Mouse (Mus musculus) MN1 (cell line): ENCODE results near the gene Nol6.

Source experiments
- DNase-seq: peaks from one replicate; pipeline ENCODE4 v3.0.0-alpha.2; 2016; ENCODE audit warnings: low spot score

The Nol6 gene

DNA sequence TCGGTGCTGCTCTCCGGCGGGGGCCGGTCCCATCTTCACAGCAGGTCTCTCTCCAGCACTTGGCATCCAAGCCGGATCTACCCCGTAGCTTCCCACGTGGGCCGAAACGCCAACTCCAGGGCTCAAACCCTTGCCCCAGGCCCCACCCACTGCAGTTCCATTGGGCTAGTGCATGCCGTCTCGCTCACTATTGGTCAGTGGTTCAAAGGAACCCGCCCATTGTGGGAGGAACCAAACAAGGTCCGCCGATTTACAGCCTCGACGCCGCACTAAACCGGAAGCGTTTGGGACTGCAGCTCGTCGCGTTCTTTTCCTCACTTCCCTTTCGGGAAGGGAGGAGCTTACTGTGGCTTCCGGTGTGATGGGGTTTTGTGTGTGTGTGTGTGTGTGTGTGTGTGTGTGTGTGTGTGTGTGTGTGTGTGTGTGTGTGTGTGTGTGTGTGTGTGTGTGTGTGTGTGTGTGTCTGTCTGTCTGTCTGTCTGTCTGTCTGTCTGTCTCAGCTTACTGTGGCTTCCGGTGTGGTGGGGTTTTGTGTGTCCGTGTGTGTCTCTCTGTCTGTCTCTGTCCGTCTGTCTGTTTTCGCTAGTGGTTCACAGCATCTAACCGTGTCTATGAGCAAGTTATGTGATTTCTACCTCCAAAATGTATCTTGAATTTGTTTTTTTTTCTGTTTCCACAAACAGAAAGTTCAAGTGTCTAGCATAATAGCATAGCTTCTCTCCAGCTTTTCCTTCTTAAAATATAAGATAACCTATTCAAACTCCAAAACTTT is at the start of gene Nol6:
Nol6 (minus strand) TSS at position 276 of the 772 bp plus-strand sequence.
- DNase-seq, result peak; percentile 97

DNA sequence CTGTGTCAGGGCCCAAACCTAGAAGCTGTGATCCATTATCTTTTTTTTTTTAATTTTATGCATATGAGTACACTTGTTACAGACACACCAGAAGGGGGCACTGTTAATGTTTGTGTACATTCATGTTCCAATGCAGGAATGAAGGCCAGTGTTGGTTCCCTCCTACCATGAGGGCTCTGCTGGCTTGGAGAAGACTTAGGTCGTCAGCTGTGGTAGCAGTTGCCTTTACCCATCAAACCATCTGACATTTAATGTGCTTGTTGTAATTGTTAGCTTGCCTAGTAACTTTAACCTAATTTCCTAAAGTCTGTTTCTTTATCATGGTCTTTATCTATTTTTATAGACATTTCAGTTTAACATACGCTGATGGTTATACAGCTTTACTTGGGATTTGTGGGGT is 46.7 kb upstream of the Nol6 start:
- no peak for DNase-seq

DNA sequence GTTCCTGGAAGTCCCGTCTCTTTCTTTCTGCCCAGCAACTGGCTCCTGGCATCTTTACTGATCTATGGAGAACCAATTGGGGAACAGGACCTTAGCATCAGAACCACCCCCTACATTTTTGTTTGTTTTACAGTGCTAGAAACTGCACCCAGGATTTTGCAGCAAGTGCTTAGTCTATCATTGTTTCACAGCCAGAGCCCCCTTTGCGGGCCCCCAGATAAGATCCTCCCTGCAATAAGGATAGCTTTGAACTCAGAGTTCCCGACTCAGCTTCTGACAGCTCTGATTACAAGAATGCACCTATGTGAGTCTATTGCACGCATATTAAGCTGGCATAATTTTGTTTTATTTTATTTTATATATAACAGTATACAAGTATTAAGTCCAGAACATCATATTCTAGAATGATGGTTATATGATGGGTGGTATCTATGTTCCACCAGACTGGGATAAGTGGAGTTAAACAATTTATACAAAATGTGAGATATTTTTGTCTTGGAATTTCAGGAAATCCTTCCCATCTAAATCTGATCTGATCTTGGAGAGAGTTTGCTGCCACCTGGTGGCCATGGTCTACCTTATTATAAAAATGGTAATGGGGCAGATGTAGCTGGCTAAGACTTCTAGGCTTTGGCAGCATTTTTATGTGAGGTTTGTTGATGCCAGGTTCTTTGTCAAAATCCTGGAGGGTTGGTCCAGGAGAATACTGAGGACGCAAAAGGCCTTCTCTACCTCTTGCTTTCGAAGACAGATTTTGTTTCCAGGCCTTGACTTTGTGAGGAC is 41.6 kb upstream of the Nol6 start:
- peak; percentile 74 for DNase-seq

DNA sequence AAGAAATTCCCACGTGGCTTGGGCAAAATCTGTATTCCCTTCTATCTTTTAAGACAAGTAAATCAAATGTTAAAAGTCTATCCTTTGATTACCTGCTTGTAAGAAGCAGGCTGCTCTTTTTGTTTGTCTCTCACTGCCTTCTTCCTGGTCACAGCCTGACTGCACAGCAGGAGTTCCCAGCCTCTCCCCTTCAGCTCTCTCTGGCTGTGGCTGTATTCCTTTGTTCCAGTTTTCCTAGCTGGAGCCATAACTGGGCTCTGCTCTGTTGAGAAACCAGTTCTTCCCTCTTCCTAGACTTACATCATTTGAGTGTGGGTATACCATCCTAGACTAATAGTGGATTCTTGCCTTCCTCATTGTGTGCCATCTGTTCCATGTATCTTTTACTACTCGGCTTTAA is 40.7 kb upstream of the Nol6 start:
- no peak for DNase-seq

DNA sequence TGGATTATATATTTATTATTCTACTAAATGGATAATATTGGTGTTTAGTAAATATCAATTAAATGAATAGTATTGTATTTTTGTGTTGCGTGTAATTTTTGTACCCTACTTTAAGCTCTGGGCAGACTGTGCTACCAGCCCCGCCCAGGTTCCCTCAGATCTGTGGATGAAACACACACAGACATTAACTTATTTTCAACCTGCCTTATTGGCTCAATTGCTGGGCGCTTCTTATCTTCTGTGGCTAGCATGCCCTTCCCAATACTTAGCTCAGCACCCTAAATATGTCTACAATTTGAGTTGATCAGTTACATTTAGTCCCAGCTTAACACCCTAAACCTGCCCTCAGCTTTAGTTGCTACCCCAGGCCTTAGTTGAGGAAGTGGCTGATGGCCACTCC is 37.0 kb upstream of the Nol6 start:
- no peak for DNase-seq

DNA sequence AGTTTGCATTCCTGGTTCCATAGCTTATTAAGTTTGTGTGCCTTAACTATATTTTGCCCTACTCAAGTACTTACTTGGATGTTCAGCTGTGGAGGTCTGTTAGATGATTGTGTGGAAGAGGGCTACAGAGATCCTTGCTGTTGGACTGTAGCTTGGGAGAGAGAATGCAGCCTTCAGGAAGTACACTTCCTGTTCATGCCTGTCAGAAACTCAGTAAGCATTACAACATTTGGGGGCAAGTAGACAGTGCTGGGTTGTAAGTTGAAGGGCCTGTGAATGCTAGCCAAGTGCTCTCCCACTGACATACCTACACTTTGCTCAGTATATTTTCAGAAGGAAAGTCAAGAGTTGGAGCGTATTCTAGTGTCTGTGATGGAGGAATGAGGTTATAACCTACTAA is 34.0 kb upstream of the Nol6 start:
- no peak for DNase-seq

DNA sequence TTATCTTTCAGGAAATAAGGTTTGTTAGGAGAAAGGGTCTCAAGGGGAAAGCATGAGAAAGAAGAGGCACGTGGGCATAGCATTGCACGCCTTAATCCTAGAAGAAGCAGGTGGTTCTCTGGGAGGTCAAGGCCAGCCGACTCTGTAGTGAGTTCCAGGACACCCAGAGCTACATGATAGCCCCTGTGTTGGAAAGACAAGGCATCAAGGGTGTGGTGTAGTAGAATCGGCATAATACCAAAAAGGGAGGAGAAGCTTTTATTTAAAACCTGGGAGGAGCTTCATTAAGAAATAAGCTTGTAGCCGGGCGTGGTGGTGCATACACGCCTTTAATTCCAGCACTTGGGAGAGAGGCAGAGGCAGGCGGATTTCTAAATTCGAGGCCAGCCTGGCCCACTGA is 32.7 kb upstream of the Nol6 start:
- DNase-seq, result no peak

DNA sequence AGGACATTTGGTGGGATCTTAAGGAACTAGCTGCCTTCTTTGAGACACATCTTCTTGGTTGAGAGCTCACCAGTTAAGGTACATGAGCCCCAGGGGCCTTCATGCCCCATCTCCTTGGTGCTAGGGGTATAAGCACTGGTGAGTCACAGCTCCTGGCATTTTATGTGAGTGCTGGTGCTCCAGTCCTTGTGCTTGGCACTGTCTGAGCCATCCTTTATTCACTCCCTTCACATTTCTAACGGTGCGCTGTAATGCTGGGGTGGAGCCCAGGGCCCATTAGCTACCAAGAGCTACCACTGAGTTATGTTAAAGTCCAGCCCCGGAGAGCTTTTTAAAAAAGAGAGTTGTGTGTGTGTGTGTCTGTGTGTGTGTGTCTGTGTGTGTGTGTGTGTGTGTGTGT is 28.9 kb upstream of the Nol6 start:
- DNase-seq, result no peak

DNA sequence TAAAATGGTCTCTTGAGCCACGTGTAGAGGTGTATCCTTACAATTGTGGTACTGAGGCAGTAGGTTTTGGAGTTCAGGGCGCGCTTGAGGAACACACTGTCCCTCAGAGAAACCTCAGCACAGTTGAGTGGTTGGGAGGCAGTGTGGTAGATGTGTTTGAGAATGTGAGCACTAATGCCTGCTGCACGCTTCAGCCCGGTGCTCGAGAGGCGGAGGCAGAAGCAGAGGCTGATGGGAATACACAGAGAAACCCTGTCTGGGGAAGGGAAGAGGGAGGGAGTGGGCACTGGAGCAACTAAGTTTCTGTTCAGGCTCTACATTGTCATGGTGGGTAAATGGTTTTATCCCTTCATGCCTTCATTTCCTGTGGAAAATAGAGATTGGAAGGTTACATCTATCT is 26.9 kb upstream of the Nol6 start:
- DNase-seq, result no peak

DNA sequence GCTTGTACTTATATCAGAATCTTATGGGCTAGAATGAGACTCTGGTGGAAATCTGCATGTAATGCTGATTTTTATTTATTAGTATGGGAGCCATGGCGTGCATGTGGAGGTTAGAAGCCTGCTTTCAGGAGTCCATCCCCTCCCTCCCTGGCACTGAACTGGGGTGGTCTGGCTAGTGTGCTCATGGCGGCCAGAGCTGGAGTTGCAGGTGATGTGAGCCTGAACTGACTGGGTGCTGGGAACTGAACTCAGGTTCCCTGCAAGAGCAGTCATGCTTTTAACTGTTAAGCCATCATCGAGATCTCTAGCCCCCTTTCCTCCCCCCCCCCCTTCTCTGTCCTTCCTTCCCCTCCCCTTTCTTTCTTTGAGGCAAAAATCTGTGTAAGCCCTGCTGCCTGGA is 25.6 kb upstream of the Nol6 start:
- DNase-seq, result no peak

DNA sequence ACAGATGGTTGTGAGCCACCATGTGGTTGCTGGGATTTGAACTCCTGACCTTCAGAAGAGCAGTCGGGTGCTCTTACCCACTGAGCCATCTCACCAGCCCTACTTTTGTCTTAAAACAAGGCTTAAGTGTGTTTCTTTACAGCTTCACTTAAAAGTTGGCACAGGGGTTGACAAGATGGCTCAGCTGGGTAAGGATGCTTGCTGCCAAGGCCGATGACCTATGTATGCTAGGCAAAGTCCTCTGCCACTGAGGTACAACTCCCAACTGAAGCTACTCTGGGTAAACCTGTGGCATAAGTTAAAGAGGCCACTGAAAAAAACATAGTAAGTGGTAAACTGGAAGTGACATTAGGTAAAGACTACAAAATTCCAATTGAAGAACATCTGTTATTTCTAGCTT is 18.3 kb upstream of the Nol6 start:
- DNase-seq, result no peak

DNA sequence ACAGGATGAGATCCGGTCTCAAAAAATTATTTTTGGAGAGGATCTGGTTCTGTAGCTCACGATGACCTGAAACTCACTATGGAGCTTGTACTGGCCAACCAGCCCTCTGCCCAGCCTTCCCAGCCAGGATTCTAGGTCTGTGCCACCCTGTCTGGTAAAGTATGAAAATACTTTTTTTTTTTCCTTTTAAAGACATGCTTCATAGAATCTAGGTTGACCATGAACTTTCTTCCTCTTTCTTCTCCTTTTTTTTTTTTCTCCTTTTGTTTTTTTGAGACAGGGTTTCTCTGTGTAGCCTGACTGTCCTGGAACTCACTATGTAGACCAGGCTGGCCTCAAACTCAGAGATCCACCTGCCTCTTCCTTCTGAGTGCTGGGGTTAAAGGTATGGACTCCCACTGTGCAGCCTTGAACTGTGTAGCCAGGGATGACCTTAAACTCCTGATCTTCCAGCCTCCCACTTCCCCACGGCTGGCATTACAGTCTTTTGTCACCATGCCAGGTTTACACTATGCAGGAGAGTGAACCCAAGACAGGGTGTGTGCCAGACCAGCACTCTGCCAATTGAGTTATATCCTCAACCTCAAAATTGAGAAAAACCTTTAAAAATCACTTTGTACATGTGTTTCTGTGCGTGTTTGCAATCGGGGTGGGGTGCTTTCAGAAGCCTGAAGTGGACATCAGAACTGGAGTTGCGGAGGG is 16.1 kb upstream of the Nol6 start:
- DNase-seq, result peak; percentile 41

DNA sequence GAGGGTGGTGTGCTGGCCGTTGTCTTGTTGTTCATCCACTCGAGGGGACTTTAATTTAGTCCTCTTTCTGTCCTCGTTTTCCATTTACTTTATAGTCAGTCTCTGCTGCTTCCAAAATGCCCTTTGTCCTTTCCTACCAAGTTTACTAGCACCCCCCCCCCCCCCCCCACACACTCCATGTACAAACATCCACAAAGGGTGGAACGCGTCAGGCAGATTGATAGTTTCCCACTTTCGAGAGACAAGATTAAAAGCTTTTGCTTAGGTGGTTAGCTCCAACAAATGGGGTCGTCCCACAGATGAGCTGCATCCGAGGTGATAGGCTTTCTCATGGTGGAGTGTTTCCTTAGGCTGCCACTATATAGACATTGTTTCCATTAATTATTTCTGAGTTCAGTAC is 12.6 kb upstream of the Nol6 start:
- DNase-seq, result no peak

DNA sequence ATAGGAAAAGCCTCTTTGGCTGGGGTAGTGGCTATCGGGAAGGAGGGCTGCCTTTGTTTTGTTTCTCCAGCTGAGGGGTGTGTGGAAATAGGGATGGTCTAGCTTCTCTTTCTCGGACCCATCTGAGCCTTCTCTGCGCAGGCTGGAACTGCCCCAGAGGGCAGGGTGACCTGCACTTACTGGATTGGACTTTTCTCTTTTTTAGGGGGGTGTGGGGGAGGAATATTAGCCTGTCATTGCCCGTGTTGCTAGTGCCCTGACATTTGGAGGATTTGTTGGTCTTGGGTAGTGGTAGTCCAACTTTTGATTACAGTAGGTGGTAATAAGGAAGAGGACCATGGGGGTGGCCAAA is 12.2 kb upstream of the Nol6 start:
- DNase-seq, result peak; percentile 36

DNA sequence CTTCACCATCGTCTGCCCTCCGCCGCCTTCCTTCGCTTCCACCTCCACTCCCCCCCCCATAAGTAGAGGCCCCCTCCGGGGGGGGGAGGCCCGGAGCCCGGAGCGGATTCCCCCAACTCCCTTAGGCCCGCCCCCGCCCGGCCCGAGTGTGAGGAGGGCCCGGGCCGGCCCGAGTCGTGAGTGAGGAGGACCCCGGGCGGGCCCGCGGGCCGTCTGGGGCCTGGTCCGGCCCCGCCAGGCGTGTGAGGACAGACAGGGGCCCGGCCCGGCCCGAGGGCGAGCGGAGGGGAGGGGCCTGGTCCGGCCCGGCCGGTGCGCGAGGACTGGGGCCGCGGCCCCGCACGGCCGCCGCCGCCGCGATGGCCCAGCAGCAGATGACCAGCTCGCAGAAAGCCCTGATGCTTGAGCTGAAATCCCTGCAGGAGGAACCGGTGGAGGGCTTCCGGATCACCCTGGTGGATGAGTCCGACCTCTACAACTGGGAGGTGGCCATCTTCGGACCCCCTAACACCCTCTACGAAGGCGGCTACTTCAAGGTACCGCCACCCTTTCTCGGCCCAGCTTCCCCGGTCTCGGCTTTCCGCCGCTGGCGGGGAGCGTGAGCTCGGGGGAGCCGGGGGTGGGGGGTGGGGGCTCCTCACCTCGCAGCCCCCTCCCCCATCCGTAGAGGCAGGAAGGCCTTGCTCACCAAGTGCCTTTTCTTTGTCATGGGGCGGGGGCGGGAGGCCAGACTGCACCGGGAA is 11.6 kb upstream of the Nol6 start, which contains the start of gene Ube2r2:
Ube2r2 (plus strand) TSS at position 33 of the 743 bp plus-strand sequence.
- peak; percentile 71 for DNase-seq

DNA sequence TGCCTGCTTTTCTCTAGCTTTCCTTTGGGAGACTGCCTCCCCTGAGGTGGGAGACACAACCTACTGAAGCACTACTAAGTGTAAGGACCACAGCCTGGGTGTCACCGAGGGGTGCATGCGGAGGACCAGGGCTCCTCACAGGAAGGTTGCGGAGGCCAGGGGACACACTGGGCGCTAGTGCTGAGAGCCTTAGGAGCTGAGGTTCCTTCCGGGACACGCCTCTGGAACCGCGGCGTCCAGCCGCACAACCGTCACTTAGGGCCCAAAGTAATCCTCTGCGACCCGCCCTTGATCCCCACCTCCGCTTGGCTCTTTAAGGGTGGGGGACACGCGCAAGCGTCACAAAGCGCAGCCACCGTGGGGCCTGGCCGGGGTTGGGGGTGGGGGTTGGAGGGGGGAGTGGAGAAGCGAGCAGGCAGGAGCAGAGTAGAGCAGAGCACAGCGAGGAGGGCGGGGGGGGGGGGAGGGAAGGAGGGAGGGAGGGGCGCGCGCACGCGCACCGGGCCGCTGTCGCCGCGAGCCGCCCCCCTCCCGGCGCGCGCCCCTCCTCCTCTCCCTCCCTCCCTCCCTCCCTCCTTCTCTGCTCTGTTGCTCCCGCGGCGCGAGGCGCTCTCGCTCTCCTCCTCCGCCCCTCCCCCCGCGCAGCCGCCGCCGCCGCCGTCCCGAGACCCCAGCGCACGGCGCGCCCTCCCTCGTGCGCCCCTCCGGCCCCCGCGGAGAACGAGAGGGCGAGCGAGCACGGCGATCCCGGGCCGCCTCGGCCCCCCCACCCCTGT is 10.9 kb upstream of the Nol6 start:
- peak; percentile 81 for DNase-seq

DNA sequence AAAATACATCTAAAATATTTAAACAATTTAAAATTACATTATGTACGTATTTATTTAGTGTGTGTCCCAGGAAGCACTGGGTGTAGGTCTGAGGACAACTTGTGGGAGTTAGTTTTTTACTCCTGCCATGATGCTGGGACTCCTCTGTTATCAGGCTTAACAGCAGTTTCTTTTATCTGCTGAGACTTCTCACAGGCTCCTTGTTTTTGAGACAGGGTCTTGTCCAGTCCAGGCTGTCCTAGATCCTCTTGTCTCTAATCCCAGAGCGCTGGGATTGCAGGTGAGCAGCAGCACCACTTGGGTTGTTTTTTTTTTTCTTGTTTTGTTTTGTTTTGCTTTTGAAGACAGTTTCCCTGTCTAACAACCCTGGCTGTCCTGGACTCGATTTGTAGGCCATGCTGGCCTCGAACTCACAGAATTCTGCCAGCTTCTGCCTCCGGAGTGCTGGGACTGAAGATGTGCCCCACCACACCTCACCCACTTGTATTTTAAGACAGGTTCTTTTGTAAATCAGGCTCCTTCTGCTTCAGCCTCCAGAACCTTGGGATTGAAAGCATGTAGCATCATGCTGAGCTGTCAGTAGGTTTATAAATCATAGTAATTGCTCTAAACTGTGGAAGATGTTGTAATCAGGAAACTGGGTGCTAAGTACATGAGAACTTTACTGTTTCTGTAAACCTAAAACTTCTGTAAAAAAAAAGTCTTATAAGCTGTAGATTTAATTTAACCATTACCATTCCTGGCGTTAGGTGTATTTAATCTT is 9.5 kb upstream of the Nol6 start:
- DNase-seq, result no peak

DNA sequence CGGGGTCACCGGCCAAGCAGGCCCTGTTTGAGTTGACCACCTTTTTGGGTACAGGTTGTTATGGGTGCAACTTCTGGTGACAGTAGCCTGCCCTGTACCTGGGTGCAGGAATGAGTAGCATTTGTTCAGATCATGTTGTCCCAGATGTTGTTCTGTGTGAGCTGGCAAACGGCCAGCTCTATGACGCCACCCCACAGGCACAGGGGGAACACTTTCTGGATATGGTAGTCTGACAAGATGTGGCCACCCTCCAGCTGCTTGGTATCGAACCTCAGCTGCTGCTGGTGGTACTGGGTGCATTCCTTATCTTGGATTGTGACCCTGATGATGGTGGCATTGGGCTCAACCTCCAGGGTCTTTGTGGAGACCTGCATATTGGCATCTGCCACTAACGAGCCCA is 8.2 kb upstream of the Nol6 start:
- no peak for DNase-seq

DNA sequence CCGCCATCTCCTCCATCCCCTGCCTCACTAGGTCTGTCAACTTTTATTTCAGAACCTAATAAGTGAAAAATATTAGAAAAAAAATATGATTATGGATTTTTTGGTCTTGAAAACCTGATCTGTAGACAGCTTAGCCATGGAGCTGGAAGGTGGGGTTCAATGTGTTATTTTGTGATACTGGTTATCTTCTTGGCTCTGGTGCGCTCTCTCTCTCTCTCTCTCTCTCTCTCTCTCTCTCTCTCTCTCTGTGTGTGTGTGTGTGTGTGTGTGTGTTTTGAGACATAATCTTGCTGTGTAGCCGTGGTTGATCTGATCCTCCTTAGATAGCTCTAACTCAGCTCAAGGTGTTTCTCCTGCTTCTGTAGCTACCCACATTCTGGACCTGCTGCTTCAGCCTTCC is 5.6 kb upstream of the Nol6 start:
- DNase-seq, result no peak

DNA sequence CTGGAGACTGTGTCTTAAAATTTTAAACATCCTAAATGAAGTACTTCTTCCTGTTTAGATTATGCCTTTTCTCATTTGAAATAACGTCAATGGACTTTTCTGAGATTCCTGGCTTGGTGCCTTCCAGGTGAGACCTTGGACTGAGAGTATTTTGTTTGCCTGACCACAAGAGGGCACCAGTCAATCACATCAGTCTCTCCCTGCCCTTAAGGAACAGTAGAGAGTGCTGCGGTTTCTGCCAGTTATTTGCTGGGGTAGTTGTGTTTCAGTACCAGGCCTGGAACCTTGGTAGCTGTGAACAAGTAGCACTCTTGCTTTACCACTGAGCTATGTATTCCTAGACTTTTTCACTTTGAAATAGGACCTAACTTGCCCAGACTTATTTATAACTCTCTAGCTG is 5.2 kb upstream of the Nol6 start:
- peak; percentile 60 for DNase-seq
